Mouse (Mus musculus): ENCODE measurements around the gene Gm17490. TPM values are rescaled to one million over a fixed set of nuclear protein-coding genes. Genes with fewer than 3 reads are reported as not detected.

Gene Gm17490
- polyA plus RNA-seq, 1 experiment from 2014 or later = not detected

DNA sequence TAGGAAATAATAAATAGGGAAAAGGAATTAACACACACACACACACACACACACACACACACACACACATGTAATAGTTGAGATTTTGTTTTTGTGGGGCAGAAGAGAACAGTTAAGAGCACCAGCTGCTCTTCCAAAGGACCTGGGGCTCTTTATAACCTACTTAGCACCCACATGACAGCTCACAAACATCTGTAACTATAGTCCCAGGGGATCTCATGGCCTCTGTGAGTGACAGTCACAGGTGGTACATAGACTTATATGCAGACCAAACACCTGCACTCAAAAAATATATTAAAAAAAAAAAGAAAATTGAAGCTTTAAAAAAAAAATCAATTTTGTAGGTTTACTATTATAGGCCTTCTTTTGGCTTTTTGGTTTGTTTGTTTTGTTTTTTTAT, 21.2 kb downstream of the Gm17490 start:
- Histone ChIP-seq H3K27ac (no peak overlapping the region), H3K9me3 (replicated peaks; ENCODE audit: low read length) (no peaks in the 10 kb centered on the region), H3K36me3 (ENCODE audit: insufficient read depth, low read length) (peaks cover 6% of the 10 kb centered on the region; the same call in 1 of the 2 replicates), H3K27me3 (ENCODE audit: insufficient read depth, low read length) (no peaks in the 10 kb centered on the region), H3K4me2 (ENCODE audit: low read length) (no peak overlapping the region), H3K9ac (ENCODE audit: low read depth, low read length) (no peak overlapping the region), H3K4me1 (replicated peaks; ENCODE audit: insufficient read depth, low read length) (peaks cover 8% of the 10 kb centered on the region; the same call in 1 of the 2 replicates), H3K4me3 (replicated peaks; ENCODE audit: low read depth, low read length) (no peak overlapping the region)
- no peak for DNase-seq (ENCODE audit: low spot score)
- no peak for ATAC-seq (replicated peaks; ENCODE audit: low FRiP score, low read depth)
- TF ChIP-seq CTCF (IDR thresholded peaks at IDR 0.05; ENCODE audit: low read depth) = no peak

GRCm38 (mm10) chr2:11604053-11604452, 22.0 kb downstream of the Gm17490 start, which contains the start of gene Rbm17:
TSS of gene Rbm17 (minus strand) at chr2:11604153.
- Histone ChIP-seq H3K4me2 (ENCODE audit: low read length) (peak within 1 kb of the TSS; percentile 78), H3K36me3 (ENCODE audit: insufficient read depth, low read length) (peaks cover 6% of the 10 kb centered on the region; the same call in 1 of the 2 replicates), H3K4me3 (replicated peaks; ENCODE audit: low read depth, low read length) (peak within 1 kb of the TSS; percentile 93), H3K27ac (peak within 1 kb of the TSS; percentile 69), H3K9me3 (replicated peaks; ENCODE audit: low read length) (no peaks in the 10 kb centered on the region), H3K27me3 (ENCODE audit: insufficient read depth, low read length) (no peaks in the 10 kb centered on the region), H3K9ac (ENCODE audit: low read depth, low read length) (peak within 1 kb of the TSS; percentile 96), H3K4me1 (replicated peaks; ENCODE audit: insufficient read depth, low read length) (peaks cover 8% of the 10 kb centered on the region; the same call in 1 of the 2 replicates)
- DNase-seq (ENCODE audit: low spot score) = no peak
- ATAC-seq (replicated peaks; ENCODE audit: low FRiP score, low read depth) = no peak
- WGBS = 82% methylated on average over 5 of the region's 5 CpGs
- no peak for TF ChIP-seq CTCF (IDR thresholded peaks at IDR 0.05; ENCODE audit: low read depth)

GRCm38 (mm10) chr2:11602506-11603489, 23.3 kb downstream of the Gm17490 start:
- under 1% methylated on average over 70 of the region's 78 CpGs for WGBS
- peak overlapping the region; percentile 78 for H3K4me2 ChIP-seq (ENCODE audit: low read length)

DNA sequence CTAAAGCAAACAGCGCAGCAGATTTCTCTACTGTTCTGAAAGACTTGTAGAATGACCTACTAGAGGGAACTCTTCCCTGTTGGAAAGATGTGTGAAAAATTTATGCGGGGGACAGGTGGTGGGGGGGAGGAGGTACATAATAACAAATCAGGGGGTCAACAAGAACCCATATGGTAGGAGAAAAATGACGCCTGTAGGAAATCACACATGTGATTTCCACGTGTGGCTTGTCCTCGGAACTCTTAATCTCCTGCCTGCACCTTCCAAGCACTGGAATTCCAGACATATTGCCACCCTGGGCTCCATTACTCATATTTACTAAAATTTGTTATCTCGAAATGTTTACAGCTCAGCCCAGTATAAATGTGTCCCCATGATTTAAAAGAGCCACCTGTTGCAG, 24.3 kb downstream of the Gm17490 start:
- Histone ChIP-seq H3K36me3 (ENCODE audit: insufficient read depth, low read length) (peaks cover 14% of the 10 kb centered on the region), H3K4me3 (replicated peaks; ENCODE audit: low read depth, low read length) (peak overlapping the region; percentile 93), H3K9me3 (replicated peaks; ENCODE audit: low read length) (no peaks in the 10 kb centered on the region), H3K4me1 (replicated peaks; ENCODE audit: insufficient read depth, low read length) (peaks cover 8% of the 10 kb centered on the region; the same call in 1 of the 2 replicates), H3K4me2 (ENCODE audit: low read length) (peak overlapping the region; percentile 78), H3K9ac (ENCODE audit: low read depth, low read length) (peak overlapping the region; percentile 96), H3K27ac (no peak overlapping the region; the same call in 1 of the 2 replicates), H3K27me3 (ENCODE audit: insufficient read depth, low read length) (no peaks in the 10 kb centered on the region)
- WGBS = 78% methylated on average over 6 of the region's 6 CpGs
- TF ChIP-seq CTCF (IDR thresholded peaks at IDR 0.05; ENCODE audit: low read depth) = no peak
- no peak for ATAC-seq (replicated peaks; ENCODE audit: low FRiP score, low read depth)
- DNase-seq (ENCODE audit: low spot score) = no peak

More at GRCm38 (mm10) chr2:11602506-11603489, 23.3 kb downstream of the Gm17490 start:
- H3K9me3 ChIP-seq (replicated peaks; ENCODE audit: low read length) = no peaks in the 10 kb centered on the region
- DNase-seq (ENCODE audit: low spot score) (peak; percentile 97), ATAC-seq (replicated peaks; ENCODE audit: low FRiP score, low read depth) (peak; percentile 98)
- peaks cover 8% of the 10 kb centered on the region; the same call in 1 of the 2 replicates for H3K4me1 ChIP-seq (replicated peaks; ENCODE audit: insufficient read depth, low read length)
- H3K4me3 ChIP-seq (replicated peaks; ENCODE audit: low read depth, low read length) = peak overlapping the region; percentile 93
- H3K27me3 ChIP-seq (ENCODE audit: insufficient read depth, low read length) = no peaks in the 10 kb centered on the region
- H3K36me3 ChIP-seq (ENCODE audit: insufficient read depth, low read length) = peaks cover 13% of the 10 kb centered on the region
- H3K9ac ChIP-seq (ENCODE audit: low read depth, low read length) = peak overlapping the region; percentile 96
- peak overlapping the region; percentile 69 for H3K27ac ChIP-seq
- TF ChIP-seq CTCF (IDR thresholded peaks at IDR 0.05; ENCODE audit: low read depth) = peak; percentile 99

DNA sequence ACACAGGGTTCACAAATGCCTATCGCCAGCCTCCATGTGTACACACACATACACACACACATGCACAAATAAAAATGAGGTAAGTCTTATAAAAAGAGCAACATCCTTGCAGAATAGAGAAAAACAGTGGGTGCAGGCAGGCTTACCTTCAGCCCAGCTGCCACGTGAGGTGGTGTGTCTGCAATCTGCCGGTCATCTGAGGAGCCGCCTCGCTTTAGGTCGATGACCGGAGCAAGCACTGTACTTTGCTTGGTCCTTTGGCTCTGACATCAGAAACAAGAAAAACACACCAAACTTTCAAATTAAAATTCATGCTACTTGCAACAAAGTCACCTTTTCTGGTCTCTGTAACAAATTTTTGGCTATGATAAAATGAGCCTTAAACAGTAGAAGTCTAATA, 28.2 kb downstream of the Gm17490 start:
- no peak for TF ChIP-seq CTCF (IDR thresholded peaks at IDR 0.05; ENCODE audit: low read depth)
- no peak overlapping the region for H3K27ac ChIP-seq
- H3K9ac ChIP-seq (ENCODE audit: low read depth, low read length) = no peak overlapping the region
- H3K27me3 ChIP-seq (ENCODE audit: insufficient read depth, low read length) = no peaks in the 10 kb centered on the region
- H3K4me2 ChIP-seq (ENCODE audit: low read length) = no peak overlapping the region
- H3K36me3 ChIP-seq (ENCODE audit: insufficient read depth, low read length) = peaks cover 42% of the 10 kb centered on the region
- H3K4me3 ChIP-seq (replicated peaks; ENCODE audit: low read depth, low read length) = no peak overlapping the region
- H3K9me3 ChIP-seq (replicated peaks; ENCODE audit: low read length) = no peaks in the 10 kb centered on the region
- ATAC-seq (replicated peaks; ENCODE audit: low FRiP score, low read depth) = no peak
- 91% methylated on average over 7 of the region's 7 CpGs for WGBS
- no peak for DNase-seq (ENCODE audit: low spot score)
- peaks cover 8% of the 10 kb centered on the region; the same call in 1 of the 2 replicates for H3K4me1 ChIP-seq (replicated peaks; ENCODE audit: insufficient read depth, low read length)

DNA sequence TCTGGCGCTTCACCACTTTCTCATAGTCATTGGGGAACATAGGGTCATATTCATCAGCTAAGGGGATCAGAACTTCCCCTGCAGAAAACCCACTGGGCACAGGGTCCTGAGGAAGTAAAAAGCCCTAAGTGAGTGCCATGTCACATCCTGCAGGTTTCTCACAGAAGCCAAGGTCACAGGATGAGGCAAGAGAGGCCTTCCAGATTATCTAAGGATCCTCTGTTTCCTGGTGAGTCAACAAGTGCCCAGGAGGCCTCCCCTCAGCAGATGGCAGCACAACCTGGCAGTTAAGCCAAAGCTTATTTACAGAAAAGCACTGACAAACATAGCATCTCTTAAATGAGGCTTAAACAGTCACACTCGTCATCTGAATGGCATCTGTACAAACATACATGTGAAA, 29.4 kb downstream of the Gm17490 start:
- no peak for ATAC-seq (replicated peaks; ENCODE audit: low FRiP score, low read depth)
- no peak overlapping the region for H3K9ac ChIP-seq (ENCODE audit: low read depth, low read length)
- H3K4me3 ChIP-seq (replicated peaks; ENCODE audit: low read depth, low read length) = no peak overlapping the region
- 89% methylated on average over 2 of the region's 2 CpGs for WGBS
- no peak for DNase-seq (ENCODE audit: low spot score)
- no peak for TF ChIP-seq CTCF (IDR thresholded peaks at IDR 0.05; ENCODE audit: low read depth)
- H3K4me2 ChIP-seq (ENCODE audit: low read length) = no peak overlapping the region
- no peak overlapping the region for H3K27ac ChIP-seq
- H3K36me3 ChIP-seq (ENCODE audit: insufficient read depth, low read length) = peaks cover 54% of the 10 kb centered on the region
- H3K9me3 ChIP-seq (replicated peaks; ENCODE audit: low read length) = no peaks in the 10 kb centered on the region
- H3K4me1 ChIP-seq (replicated peaks; ENCODE audit: insufficient read depth, low read length) = peaks cover 3% of the 10 kb centered on the region; the same call in 1 of the 2 replicates
- no peaks in the 10 kb centered on the region for H3K27me3 ChIP-seq (ENCODE audit: insufficient read depth, low read length)
